Mouse (Mus musculus) adrenal gland (tissue): ENCODE results near the gene Wbp1l.

Experiments
- intact Hi-C: fragments of 180-260 bp; cut with DNase I; formaldehyde crosslinking; loops from one replicate; pipeline ENCODE4 v1.15.1; 2025

Wbp1l gene

DNA sequence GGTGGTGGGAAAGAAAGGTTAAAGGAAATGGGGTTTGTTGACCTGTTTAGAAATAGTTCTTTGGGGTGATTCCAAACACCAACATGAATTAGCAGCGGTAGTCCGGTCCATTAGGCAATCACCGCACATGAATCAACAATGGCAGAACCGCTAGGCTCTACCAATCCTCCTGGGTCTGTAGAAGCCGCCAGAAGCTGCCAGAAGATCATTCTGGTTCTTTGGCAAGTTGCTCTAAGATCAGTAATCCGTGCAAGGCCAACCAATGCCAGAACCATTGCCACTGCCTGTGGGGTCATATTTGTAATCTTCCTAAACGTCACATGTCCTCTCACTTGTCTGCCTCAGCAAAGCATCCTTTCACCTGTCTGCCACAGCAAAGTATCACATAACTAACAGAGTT, 98.1 kb downstream of the Wbp1l start:
- intact Hi-C loops = no loop called here

DNA sequence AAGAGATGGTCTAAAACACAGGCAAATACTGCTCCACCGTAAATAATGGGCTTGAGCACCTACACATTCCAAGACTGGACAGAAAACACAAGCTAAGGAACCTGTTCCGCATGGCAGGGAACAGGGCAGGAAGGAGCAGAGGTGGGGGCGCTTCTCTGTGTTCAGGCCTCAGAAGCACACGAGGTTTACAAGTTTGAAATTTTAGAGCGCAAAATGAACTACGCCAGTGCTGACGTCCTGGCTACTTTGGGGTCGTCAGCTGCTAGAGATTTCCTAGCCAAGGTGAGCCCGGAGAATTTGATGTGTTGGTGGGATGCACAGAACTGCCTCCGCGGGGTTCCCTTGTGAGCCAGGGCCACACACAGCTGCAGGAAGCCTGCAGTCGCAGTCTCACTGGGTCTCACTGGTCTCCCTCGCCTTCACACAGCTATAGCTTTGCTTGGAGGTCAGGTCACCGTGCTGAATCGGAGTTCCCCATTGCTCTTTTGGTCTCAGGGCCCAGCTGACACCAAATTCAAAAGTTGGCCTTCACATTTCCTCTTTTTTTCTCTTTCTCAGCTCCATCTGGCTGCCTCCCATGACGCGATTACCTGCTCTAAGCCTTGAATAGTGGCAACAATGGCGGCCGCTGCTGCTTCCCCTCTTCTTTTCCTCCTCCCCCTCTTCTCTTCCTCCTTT, 99.1 kb downstream of the Wbp1l start:
- intact Hi-C loops = no loop called here

DNA sequence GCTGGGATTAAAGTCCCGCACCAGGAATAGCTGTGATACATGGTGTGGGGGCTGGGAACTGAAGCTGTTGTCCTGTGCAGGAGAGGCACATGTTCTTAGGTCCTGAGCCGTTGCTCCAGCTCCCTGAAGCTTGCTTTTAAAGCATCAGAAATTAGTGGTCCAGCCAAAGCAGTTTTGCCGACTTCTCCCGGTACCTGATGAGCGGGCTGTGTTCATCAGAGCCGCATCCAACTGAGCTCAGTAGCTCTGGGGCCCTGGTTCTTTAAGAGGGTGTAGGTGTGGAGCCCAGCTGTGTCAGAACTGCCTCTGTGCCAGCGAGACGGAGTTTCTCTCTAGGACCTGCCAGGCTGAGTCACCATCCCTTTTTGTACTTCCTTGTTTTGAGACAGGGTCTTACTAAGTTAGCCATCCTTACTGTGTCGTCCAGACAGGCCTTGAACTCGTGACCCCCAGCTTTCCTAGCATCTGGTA, 100.2 kb downstream of the Wbp1l start:
- intact Hi-C loops = no loop called here

DNA sequence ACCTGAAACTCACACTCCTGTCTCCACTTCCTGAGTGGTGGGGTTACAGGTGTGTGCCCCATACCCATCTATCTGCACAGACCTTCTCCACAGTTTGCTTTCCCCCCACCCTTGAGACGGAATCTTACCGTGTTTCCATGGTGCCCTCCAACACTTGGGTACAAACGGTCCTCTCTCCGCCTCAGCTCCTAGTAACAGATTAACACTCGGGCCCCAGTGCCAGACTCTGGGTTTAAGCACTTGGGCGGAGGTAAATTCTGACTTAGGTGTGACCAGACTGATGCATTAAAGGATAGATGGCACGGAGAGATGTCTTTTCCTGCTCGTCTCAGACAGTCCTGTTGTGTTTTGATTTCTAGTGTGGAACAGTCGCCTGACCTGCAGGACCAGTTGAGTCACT, 102.3 kb downstream of the Wbp1l start:
- intact Hi-C loops = no loop called here

DNA sequence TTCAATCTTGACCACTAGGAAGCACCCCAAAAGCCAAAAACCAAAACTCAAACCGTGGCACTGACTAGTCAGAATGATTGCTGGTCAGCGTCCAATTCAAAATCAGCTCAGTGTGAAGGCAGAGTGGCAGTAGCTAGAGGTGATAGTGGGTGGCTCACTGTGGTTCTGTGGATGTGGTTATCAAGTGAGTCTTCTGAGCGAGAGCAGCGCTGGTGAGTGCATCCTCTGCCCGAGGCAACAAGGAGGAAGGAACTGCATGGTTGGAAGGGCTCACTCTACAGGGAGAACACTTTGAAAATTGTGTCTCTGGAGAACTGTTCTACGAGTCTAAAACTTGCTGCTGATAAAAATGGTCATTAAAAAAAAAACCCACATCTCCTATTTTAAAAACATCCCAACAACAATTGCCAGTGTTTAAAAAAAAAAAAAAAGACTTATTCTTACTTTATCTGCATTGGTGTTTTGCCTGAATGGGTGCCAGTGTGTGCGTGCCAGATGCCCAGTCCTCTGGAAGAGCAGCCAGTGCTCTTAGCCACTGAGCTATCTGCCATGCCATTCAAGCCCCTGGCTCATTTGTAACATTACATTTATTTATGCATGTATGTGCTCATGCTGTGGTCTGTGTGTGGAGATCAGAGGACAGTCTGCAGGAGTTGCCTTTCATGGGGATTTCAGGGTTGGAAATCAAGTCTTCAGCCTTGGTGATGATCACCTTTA, 107.1 kb downstream of the Wbp1l start:
- intact Hi-C loops = no loop called here

DNA sequence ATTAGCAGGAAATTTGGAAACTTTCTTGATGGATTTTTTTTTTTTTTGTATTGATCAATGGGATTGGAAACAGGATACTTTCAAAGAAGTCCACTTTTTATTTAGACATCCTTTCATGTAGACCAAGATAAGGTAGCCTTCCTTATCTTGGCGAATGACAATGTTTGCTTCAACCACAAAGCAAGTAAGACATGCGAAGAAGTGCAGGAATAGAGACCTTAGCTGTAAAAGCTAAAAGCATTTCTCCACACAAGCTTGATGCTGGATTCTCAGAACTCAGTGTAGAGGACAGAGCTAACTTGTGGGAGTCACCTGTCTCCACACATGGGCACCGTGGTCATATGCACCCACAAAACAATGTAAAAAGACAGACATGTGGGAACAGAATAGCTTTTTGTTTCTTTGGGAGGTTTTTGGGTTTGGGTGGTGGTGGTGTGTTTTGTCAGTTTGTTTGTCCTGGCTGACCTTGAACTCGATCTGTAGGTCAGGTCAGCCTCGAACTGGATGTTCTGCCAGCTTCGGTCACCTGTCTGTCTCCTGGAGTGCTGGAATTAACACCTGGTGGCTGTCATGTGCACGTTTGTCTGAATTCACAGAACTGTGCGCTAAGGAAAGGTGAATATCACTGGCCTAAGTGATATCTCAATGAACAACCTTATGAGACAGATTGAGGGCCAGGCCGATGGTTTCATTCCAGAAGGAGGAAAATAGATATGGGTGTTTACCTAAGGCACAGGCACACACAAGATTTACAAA, 107.8 kb downstream of the Wbp1l start:
- intact Hi-C loops = no loop called here
